Mouse (Mus musculus): ENCODE measurements at regions not wholly inside any gene's neighbourhood (a gene's known extent, or its start where the extent isn't known, plus 50 kb on each side); places are given as distances from the start of the nearest gene placed in this dataset.
A peak's percentile ranks its signal among the peaks of the same experiment; 100 is the strongest.
"Not testable (repeated sequence)": the region's sequence is repeated elsewhere in the genome, so short reads cannot be mapped to it uniquely, and the experiment has no call there.

- no peak for DNase-seq
These were observed 67.8 kb downstream of the 4933415F23Rik start for GRCm38 (mm10) chr1:23034271-23034670.

DNA sequence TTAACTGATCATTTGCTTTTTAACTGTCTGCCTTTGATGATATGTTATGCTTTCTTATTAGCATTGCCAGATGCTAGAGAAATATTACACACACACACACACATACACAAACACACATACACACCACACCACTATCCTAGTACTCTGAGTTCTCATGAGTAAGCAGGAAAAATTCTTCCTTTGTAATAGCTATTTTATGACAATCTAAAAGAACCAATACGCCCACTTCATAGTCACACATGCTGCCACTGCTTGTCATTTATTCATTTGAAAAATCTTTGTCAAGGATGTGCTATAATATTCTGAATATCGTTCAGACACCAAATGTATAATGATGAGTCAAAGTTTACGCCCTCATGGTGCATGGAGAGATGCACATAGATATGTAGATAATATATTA lies 78.5 kb downstream of the 4933415F23Rik start:
- DNase-seq: no peak

- peak; percentile 60 for DNase-seq
These were observed 94.1 kb downstream of the 4933415F23Rik start for GRCm38 (mm10) chr1:23007784-23008490.

DNA sequence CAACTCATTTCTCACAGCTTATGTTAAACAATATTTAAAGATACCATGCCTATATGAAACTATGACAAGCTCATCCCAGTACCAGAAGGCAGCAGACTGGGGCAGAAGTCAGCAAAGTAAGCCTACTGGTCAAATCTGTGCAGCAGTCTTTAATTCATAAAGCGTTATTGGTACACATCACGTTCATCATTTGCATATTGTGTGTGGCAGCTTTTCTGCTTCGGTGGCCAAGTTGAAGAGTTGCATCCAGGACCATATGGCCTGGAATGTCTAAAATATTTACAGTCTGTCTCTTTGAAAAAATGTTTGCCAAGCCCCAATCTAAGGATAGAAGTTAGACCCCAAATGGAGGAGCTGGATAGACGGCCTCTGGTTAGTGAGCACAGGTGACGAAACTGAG lies 97.2 kb downstream of the 4933415F23Rik start:
- DNase-seq: no peak

DNA sequence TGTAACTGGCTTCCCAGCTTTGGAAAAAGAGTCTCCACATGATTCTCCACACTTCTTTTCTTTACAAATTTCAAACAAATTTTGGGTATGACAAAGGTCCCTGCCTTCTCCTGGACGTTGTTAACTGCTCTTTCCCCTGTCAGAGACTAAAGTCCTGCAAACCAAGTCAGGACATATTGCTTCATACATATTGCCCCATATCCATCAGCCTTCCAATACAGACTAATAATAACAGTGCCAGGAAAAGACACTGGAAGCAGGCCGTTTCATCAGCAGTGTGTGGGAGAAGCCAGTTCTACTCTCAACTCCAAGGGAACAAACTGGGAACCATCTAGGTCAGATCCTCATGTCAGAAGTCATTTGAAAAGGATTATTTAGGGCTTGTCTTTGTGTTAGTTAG lies 105.4 kb downstream of the 4933415F23Rik start:
- DNase-seq: no peak

DNA sequence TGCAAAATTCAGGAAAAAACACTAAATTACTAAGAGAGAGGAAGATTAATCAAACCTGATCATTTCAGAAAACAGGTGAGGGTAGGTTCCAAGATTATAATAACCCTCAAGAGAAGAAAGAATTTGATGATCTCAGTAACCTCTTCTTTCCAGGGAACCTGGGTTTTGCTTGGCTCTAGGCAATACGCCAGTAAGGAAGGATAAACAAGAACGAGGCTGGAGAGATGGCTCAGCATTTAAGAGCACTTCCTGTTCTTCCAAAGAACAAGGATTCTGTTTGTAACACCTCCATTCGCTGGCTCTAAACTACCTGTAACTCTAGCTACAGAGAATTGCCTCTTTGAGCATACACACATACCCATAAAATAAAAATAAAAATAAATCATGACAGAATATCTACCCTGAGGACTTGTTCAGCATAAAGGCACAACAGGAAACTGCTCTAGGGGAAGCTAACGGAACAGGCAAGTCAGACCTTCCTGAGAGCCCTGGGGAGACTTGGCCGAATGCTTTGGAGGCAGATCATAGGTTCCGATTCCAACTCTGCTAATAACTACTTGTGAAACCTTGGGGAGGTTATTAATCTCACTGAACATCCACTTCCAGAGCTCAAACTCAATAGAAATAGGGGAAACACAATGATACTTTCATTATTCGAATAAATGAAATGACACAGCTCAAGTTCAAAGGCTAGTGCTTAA lies 112.4 kb downstream of the 4933415F23Rik start:
- no peak for DNase-seq

DNA sequence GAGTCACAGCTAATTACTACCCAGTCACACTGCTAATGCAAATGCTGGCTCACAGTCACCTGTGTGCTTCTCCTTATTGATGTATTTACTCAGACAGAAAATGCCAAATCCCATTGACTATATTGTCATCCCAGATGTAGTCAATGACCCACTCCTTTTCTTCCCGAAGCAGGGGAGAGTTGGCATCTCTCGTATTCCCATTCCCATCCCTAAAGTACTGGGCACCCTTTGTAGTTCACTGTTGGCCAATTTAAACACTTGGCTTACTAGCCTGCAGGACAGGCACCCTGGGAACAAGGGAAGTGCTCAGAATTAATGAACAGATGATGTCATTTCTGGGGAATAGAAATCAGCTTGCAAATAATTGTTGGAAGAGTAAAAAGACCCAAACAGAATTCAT lies 114.5 kb downstream of the 4933415F23Rik start:
- DNase-seq: no peak

- not testable (repeated sequence) for DNase-seq
These were observed 117.8 kb downstream of the 4933415F23Rik start for GRCm38 (mm10) chr1:22984276-22984675.

DNA sequence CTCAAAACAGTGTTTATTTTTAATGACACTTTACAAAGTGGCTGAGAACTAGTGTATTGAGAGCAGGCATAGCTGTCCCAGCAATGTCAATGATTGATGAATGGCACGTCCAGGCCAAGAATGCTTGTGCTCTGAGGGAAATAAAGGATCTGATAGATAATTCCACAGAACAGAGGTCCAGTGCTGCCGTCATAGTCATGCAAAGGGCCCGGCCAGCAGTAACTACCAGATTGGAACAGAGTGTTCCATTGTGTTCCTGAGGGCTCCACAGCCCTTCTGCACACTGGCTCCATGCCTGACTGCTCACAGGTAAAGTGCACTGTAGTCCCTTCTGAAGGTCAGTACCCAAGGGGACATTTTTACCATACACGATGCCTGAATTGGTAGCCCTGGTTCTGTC lies 127.1 kb downstream of the 4933415F23Rik start:
- DNase-seq: no peak

DNA sequence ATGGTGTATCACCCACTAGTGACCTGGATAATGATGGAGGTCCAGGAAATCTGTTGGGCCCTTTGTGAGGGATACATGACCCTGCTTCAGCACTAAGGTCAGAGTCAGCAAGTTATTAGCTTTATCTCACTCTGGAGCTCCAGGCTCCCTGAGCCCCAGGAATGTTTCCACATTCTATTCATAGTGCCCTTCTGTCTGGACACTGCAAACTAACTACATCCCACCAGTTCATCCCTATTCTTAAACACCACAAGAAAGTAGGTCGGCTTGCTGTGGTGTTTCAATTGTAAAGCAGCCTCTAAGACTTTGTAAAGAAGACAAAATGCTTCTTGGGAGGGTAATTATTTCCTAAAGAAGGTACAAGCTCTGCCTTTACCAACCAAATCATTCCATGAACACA lies 138.2 kb upstream of the Rims1 start:
- DNase-seq: no peak

DNA sequence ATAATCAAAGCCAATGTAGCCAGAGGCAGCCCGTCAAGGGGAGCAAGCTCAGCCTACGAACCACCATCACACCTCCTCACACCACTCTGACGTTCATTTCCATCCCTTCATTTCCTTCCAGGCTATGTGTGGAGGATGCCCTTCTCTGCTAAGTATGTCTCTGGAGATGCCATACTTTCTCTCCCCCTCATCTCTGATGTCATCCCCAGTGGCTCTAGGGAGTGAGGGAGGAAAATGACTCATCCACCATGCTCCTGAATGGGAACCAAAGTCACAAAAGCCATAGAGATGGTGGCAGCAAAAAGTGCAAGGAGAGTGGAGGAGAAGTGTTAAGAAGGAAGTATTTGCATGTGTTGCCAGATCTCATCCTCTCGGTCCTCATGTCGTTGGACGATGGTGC lies 134.0 kb upstream of the Rims1 start:
- DNase-seq: no peak

DNA sequence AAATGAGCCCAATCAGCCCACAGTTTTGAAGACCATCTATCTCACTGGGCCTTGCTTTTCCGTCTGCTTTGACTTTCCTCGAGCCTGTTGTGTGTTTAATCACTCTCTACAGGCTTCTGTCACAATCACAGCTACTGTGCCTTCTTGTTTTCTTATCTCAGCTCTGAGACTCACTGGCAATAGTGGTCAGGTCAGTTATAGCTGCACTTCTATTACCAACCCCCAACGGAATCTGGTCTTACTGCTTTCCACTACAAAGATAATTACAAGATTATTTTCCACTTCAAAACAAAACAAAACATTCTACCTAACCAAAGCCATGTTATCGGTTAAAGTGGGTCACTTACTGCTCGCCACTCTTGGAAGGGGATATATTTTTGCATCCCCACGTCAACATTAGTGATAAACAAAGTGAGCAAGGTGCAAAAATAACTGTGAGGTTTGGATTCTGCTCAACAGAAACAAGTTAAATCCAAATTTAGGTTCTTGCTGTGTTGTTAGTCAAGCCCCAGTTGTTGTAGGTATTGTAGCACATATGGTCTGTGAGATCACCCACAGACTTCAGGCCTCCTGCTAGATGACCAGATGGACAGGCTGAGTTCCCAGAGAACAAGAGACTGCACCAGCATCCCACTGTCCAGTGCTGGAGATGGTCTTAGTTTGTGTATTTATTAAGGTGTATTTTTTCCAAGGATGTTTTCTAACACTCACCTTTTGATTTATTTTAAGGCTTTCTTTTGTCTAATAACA lies 125.5 kb upstream of the Rims1 start:
- peak; percentile 80 for DNase-seq

GRCm38 (mm10) chr1:22902992-22903391 lies 97.2 kb upstream of the Rims1 start:
- no peak for DNase-seq

- no peak for DNase-seq
These were observed 95.3 kb upstream of the Rims1 start for GRCm38 (mm10) chr1:22901018-22901625.

- no peak for DNase-seq
These were observed 89.3 kb upstream of the Rims1 start for GRCm38 (mm10) chr1:22895099-22895498.

- DNase-seq: peak; percentile 2
These were observed 57.2 kb upstream of the Rims1 start for GRCm38 (mm10) chr1:22862985-22863384.

Data from cerebellum, adult 11 months (tissue).